Mouse (Mus musculus) ES-Bruce4 (cell line): Measurements from ENCODE around the gene Olfr1371.
"Not testable (repeated sequence)": the region's sequence is repeated elsewhere in the genome, so short reads cannot be mapped to it uniquely, and the experiment has no call there.

Source experiments
- CTCF ChIP-seq: IDR thresholded peaks from one replicate; pipeline ENCODE4 v1.8.1; 2011; ENCODE audit warnings: low read depth, low read length
- POLR2A ChIP-seq: IDR thresholded peaks from one replicate; pipeline ENCODE4 v1.8.1; 2011; ENCODE audit warnings: low read length; ENCODE audit not compliant: insufficient read depth

DNA sequence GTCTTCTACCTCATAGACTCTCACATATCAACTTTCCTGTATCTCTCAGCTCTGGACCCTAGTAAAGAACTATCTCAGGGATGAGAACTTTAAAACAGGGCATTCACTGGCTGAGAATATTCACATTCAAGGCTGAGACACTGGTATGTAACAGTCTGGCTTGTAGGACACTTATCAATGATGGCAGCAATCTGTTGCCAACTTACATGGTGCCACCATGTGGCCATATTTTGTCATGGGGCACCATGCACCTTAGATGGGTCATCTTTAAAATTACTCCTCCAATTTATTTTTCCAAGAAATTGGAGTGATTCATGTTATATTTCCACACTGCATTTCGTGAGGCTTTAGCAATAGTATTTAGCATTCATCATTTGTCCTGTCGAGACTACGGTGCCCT lies 33.9 kb downstream of the Olfr1371 start:
- TF ChIP-seq POLR2A, CTCF: not testable (repeated sequence)
